Mouse (Mus musculus) kidney, adult 2 months (tissue): Measurements from ENCODE around the gene Styx. TPM values are rescaled to one million over a fixed set of nuclear protein-coding genes. Genes with fewer than 3 reads are reported as not detected.
"Not testable (repeated sequence)": the region's sequence is repeated elsewhere in the genome, so short reads cannot be mapped to it uniquely, and the experiment has no call there.

Experiments
- DNase-seq: peaks from one replicate; pipeline ENCODE4 v3.0.0; 2021
- H3K27ac ChIP-seq: fragments of 200-500 bp; 2 replicates; pipeline ENCODE4 v1.5.1; 2012; ENCODE audit warnings: low read depth, low read length, control low read depth, inconsistent platforms; ENCODE audit not compliant: insufficient read depth
- H3K27me3 ChIP-seq: fragments of 200-500 bp; replicated peaks from 2 replicates; pipeline ENCODE4 v1.6.1; 2012; ENCODE audit warnings: mild to moderate bottlenecking, moderate library complexity, low read length, inconsistent platforms; ENCODE audit not compliant: control insufficient read depth, insufficient read depth
- H3K36me3 ChIP-seq: fragments of 200-500 bp; 2 replicates; pipeline ENCODE4 v1.6.1; 2012; ENCODE audit warnings: mild to moderate bottlenecking, moderate library complexity, low read length, inconsistent platforms; ENCODE audit not compliant: control insufficient read depth, insufficient read depth
- H3K4me1 ChIP-seq: fragments of 200-500 bp; 2 replicates; pipeline ENCODE4 v1.6.1; 2011; ENCODE audit warnings: low read length; ENCODE audit not compliant: control insufficient read depth, insufficient read depth
- H3K4me3 ChIP-seq: fragments of 200-500 bp; 2 replicates; pipeline ENCODE4 v1.5.1; 2011; ENCODE audit warnings: mild to moderate bottlenecking, low read depth, low read length, control low read depth; ENCODE audit not compliant: insufficient read depth
- CTCF ChIP-seq: fragments of 200-500 bp; conservative IDR thresholded peaks from 2 replicates; pipeline ENCODE4 v1.5.1; 2011; ENCODE audit warnings: low read depth, mild to moderate bottlenecking, control low read depth, low read length, moderate library complexity, mixed read lengths; ENCODE audit not compliant: insufficient read depth, insufficient read length
- POLR2A ChIP-seq: fragments of 200-500 bp; IDR thresholded peaks from one replicate; pipeline ENCODE4 v1.6.1; 2011; ENCODE audit warnings: low read depth, low read length, control low read depth
- WGBS: fragments of 180-500 bp; shearing (Covaris S2); methylation state at CpG from one replicate; pipeline ENCODE4 v1.1.7; 2018; 5-methylcytosine and 5-hydroxymethylcytosine counted together
- polyA plus RNA-seq: library from polyadenylated mRNA; depleted of rRNA; stranded (reverse); fragments of >200 nt; gene quantifications from 2 replicates; pipeline ENCODE4 v1.2.3, GENCODE M21; 2012

The Styx gene
- polyA plus RNA-seq, 1 experiment, result 3.0 TPM

DNA sequence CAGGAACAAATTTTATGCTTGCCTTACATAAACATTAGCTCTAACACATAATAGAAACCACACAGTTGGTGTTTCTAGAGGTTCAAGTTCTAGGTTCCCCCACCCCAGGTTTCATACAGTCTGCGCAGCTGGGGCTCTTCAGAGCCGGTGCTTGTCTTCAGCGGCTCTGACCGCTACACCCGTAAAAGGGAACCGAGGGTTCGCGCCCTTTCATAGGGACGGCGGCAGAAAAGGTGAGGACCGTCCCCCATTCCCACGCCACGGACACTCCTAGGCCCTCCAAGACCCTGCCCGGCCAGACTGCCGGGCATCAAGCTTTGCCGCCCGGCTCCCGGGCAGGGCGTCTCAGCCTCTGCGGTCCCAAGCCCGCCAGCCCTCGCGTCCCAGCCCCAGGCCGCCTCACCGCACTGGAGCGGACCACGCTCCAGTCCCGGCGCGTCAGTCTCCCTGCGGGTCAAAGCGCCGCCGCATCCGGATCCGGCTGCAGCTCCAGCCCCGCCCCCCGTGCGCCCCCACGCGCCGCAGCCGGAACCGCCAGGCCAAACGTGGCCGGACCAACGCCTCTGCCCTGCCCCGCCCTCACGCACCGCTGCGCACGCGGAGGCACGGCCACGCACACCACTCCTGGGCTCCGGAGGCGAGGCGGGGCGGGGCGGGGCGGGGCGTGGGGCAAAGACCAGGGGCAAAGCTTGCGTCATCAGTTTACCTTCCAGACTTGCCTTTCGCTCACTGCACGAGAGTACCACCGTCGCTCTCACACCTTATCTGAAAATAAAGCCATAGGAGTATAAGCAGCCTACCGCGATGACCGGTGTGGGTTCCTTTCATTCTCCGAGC lies 37.7 kb downstream of the Styx start:
- Histone ChIP-seq H3K4me1 (peaks cover 14% of the 10 kb centered on the region; the same call in 1 of the 2 replicates), H3K27ac (peak overlapping the region; percentile 98), H3K4me3 (peak overlapping the region; percentile 90), H3K27me3 (no peaks in the 10 kb centered on the region), H3K36me3 (no peaks in the 10 kb centered on the region)
- TF ChIP-seq POLR2A (no peak), CTCF (no peak)
- under 1% methylated on average over 71 of the region's 71 CpGs for WGBS
- DNase-seq, result peak; percentile 97

DNA sequence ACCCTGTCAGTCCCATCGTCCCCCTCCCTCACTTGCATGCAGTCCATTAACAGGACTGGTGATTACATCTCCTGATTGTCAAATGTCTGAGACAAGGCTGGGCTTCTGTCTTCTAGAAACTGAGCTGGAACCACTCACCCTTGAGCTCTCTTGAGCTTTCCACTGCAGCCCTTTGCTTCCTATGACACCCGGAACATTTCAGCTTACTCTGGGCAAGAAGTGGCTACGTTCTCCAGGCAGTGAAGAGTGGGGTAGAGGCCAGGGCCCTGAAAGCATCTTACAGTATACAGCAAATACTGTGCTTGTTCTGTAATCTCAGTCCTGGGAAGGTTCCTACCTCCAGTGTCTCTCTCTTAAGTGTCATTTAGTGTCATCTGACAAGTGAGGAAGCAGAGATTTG lies 38.3 kb downstream of the Styx start:
- peak overlapping the region; percentile 90 for H3K4me3 ChIP-seq
- no peaks in the 10 kb centered on the region for H3K36me3 ChIP-seq
- peak overlapping the region; percentile 98 for H3K27ac ChIP-seq
- H3K4me1 ChIP-seq, result peaks cover 14% of the 10 kb centered on the region; the same call in 1 of the 2 replicates
- no peak for TF ChIP-seq POLR2A
- TF ChIP-seq CTCF, result no peak
- DNase-seq, result no peak
- no peaks in the 10 kb centered on the region for H3K27me3 ChIP-seq
- 2% methylated on average over 3 of the region's 3 CpGs for WGBS

- no peaks in the 10 kb centered on the region for H3K4me1 ChIP-seq
Observed at GRCm38 (mm10) chr14:45399836-45400235, 48.9 kb downstream of the Styx start.

DNA sequence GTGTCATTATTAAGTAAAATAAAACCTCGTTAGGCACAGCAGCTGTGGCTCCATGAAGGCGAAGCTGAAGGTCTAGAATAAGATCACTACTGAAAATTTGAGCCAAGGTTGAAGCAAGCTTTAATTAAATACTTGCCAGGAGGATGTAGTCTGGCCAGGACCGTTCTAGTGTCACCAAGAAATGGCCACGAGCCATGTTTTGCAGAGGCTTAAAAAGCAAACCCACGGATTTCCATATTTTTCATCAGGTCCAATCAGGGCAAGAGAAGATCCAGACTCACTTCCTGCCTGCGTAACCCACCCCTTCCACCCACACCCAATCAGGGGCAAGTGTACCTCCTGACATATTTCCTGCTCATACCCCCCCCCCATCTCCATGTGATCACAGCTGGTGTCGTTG lies 52.8 kb downstream of the Styx start:
- 78% methylated on average over 7 of the region's 7 CpGs for WGBS
- no peak for TF ChIP-seq POLR2A
- no peak for TF ChIP-seq CTCF
- H3K27ac ChIP-seq, result no peak overlapping the region

More at GRCm38 (mm10) chr14:45399836-45400235, 48.9 kb downstream of the Styx start:
- WGBS, result 84% methylated on average over 3 of the region's 3 CpGs
- H3K27me3 ChIP-seq, result no peaks in the 10 kb centered on the region
- H3K4me3 ChIP-seq, result no peak overlapping the region
- TF ChIP-seq CTCF, result peak; percentile 69
- TF ChIP-seq POLR2A, result no peak
- H3K36me3 ChIP-seq, result no peaks in the 10 kb centered on the region
- DNase-seq, result peak; percentile 45
- H3K27ac ChIP-seq, result no peak overlapping the region

DNA sequence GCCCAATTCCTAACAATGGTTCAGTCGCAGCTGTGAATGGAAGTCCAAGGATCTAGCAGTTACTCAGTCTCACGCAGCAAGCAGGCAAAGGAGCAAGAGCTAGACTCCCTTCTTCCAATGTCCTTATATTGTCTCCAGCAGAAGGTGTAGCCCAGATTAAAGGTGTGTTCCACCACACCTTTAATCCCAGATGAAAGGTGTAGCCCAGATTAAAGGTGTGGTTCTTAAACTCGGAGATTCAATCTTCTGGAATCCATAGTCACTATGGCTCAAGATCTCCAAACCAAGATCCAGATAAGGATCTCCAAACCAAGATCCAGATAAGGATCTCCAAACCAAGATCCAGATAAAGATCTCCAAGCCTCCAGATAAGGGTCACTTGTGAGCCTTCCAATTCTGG lies 53.9 kb downstream of the Styx start, which contains the start of gene Gnpnat1:
Gene Gnpnat1 (minus strand): TSS at position 101 of the 400 bp plus-strand sequence.
- not testable (repeated sequence) for H3K36me3 ChIP-seq, DNase-seq, H3K4me1 ChIP-seq, H3K4me3 ChIP-seq, H3K27me3 ChIP-seq, H3K27ac ChIP-seq
- 84% methylated on average over 2 of the region's 3 CpGs for WGBS

More for the DNA sequence above, 52.8 kb downstream of the Styx start:
- H3K4me3 ChIP-seq, result no peak overlapping the region
- no peaks in the 10 kb centered on the region for H3K36me3 ChIP-seq
- no peak for DNase-seq
- H3K27me3 ChIP-seq, result no peaks in the 10 kb centered on the region
- no peaks in the 10 kb centered on the region for H3K4me1 ChIP-seq

DNA sequence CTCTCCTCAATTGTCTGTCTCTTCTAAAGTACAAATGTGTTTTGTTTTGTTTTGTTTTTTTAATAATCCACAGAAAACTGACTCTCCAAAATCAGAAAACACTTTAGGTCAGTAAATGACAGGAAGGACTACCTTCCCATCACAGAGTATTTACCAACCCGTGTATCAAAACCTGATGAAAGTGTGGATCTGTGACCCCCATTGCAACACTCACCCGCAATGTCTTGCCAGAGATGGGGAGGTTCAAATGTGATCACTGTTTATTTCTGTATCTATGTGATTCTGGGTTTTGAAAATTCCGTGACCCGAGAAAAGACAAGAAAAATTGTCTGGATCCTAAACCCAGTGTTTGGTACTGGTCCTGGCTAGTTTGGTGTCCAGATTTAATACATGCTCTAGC lies 65.4 kb downstream of the Styx start:
- H3K36me3 ChIP-seq, result no peaks in the 10 kb centered on the region
- WGBS, result 89% methylated on average over 4 of the region's 4 CpGs
- H3K27ac ChIP-seq, result no peak overlapping the region
- DNase-seq, result no peak
- TF ChIP-seq POLR2A (no peak), CTCF (no peak)
- no peaks in the 10 kb centered on the region for H3K4me1 ChIP-seq
- no peaks in the 10 kb centered on the region for H3K27me3 ChIP-seq
- no peak overlapping the region for H3K4me3 ChIP-seq

GRCm38 (mm10) chr14:45418553-45418952 lies 67.7 kb downstream of the Styx start:
- no peak for DNase-seq
- WGBS, result 84% methylated on average over 3 of the region's 3 CpGs

More at GRCm38 (mm10) chr14:45418553-45418952, 67.7 kb downstream of the Styx start:
- TF ChIP-seq POLR2A, result no peak
- no peak for TF ChIP-seq CTCF
- Histone ChIP-seq H3K36me3 (no peaks in the 10 kb centered on the region), H3K27me3 (no peaks in the 10 kb centered on the region), H3K4me1 (no peaks in the 10 kb centered on the region), H3K4me3 (no peak overlapping the region), H3K27ac (no peak overlapping the region)
